Mouse (Mus musculus) lung, embryonic 15.5 days (tissue): Measurements from ENCODE around the gene Olfr213. TPM values are rescaled to one million over a fixed set of nuclear protein-coding genes. Genes with fewer than 3 reads are reported as not detected.
"Not testable (repeated sequence)": the region's sequence is repeated elsewhere in the genome, so short reads cannot be mapped to it uniquely, and the experiment has no call there.

ENCODE experiments used
- ATAC-seq: fragments of 200-750 bp; cut with Nextera tagmentation; 2 replicates; pipeline ENCODE4 v1.8.0; 2017; ENCODE audit warnings: moderate number of reproducible peaks, borderline replicate concordance; ENCODE audit not compliant: low FRiP score, low TSS enrichment; ENCODE audit errors: extremely low read depth
- H3K27ac ChIP-seq: fragments of 300-500 bp; sonication (generic); 2 replicates; pipeline ENCODE4 v1.5.1; 2015; ENCODE audit warnings: moderate library complexity, mild to moderate bottlenecking, inconsistent platforms
- H3K27me3 ChIP-seq: fragments of 300-500 bp; sonication (generic); 2 replicates; pipeline ENCODE4 v1.6.1; 2015; ENCODE audit warnings: inconsistent platforms
- H3K36me3 ChIP-seq: fragments of 300-500 bp; sonication (generic); 2 replicates; pipeline ENCODE4 v1.6.1; 2015; ENCODE audit warnings: inconsistent platforms
- H3K4me1 ChIP-seq: fragments of 300-500 bp; sonication (generic); 2 replicates; pipeline ENCODE4 v1.6.1; 2015; ENCODE audit warnings: inconsistent platforms
- H3K4me2 ChIP-seq: fragments of 300-500 bp; sonication (generic); 2 replicates; pipeline ENCODE4 v1.6.1; 2015; ENCODE audit warnings: inconsistent platforms, mild to moderate bottlenecking, moderate library complexity
- H3K4me3 ChIP-seq: fragments of 300-500 bp; sonication (generic); 2 replicates; pipeline ENCODE4 v1.5.1; 2015; ENCODE audit warnings: mild to moderate bottlenecking, inconsistent platforms
- H3K9ac ChIP-seq: fragments of 300-500 bp; sonication (generic); 2 replicates; pipeline ENCODE4 v1.6.1; 2015; ENCODE audit warnings: inconsistent platforms
- H3K9me3 ChIP-seq: fragments of 300-500 bp; sonication (generic); 2 replicates; pipeline ENCODE4 v1.6.1; 2016; ENCODE audit warnings: inconsistent platforms
- WGBS: fragments of 180-500 bp; shearing (Covaris S2); methylation state at CpG from one replicate; pipeline ENCODE4 v1.1.7; 2015; 5-methylcytosine and 5-hydroxymethylcytosine counted together
- polyA plus RNA-seq: library from polyadenylated mRNA; unstranded; fragments of >200 nt; fragmentation: Nextera tagmentation; extraction: Ambion mirVana; gene quantifications from 2 replicates; pipeline ENCODE4 v1.2.1, GENCODE M21; 2015

The Olfr213 gene
- not detected in 2 replicates for polyA plus RNA-seq

DNA sequence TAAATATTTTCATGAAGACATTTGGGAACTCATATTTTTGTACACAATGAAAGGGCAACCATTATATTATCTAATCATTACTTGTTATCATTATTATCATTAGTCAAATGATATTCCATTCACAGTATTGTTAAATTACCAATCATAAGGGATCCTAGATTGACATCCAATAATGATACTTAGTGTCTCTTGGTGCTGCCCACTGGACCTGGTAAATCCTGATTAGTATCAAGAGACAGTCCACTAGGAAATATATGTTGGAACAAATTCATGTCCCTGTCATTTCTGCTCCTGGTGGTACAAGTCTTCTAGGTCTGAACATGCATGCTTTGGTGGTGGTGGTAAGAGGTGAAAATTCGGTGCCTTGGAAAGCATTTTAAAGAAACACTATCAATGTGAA is at the start of gene Olfr213:
Gene Olfr213, plus strand, starts transcription at position 301 of the 400 bp plus-strand sequence.
- Histone ChIP-seq H3K4me3 (no peak within 1 kb of the TSS), H3K4me2 (no peak within 1 kb of the TSS), H3K27ac (no peak within 1 kb of the TSS), H3K27me3 (no peaks in the 10 kb centered on the region), H3K9ac (no peak within 1 kb of the TSS), H3K36me3 (no peaks in the 10 kb centered on the region), H3K9me3 (no peaks in the 10 kb centered on the region), H3K4me1 (no peaks in the 10 kb centered on the region)
- ATAC-seq, result no peak
- WGBS, result 63% methylated on average over 1 of the region's 1 CpGs

DNA sequence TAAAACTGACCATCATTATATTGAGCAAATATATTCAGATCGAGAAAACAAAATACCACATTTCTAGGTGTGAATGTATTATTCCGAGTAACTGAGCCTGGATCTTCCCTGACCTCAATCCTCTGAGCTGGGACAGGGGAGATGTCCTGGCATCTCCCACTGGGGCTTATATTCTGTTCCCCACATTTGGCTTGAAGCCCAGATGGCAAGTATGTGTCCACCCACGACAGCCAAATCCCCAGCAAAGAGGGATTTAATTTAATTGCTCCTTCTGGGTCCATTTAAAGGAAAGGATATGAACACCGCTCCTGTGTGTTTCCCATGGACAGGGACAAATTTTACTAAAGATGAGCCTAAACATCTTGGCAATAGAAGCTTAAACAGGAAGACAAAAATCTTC is 49.5 kb upstream of the Olfr213 start, which contains the start of gene Olfr211:
Gene Olfr211, plus strand, starts transcription at position 301 of the 400 bp plus-strand sequence.
- Histone ChIP-seq H3K4me3 (no peak within 1 kb of the TSS), H3K27me3 (no peaks in the 10 kb centered on the region), H3K9me3 (no peaks in the 10 kb centered on the region), H3K9ac (no peak within 1 kb of the TSS), H3K4me2 (no peak within 1 kb of the TSS), H3K36me3 (no peaks in the 10 kb centered on the region), H3K4me1 (no peaks in the 10 kb centered on the region), H3K27ac (no peak within 1 kb of the TSS)
- no peak for ATAC-seq
- WGBS, result 69% methylated on average over 4 of the region's 4 CpGs

DNA sequence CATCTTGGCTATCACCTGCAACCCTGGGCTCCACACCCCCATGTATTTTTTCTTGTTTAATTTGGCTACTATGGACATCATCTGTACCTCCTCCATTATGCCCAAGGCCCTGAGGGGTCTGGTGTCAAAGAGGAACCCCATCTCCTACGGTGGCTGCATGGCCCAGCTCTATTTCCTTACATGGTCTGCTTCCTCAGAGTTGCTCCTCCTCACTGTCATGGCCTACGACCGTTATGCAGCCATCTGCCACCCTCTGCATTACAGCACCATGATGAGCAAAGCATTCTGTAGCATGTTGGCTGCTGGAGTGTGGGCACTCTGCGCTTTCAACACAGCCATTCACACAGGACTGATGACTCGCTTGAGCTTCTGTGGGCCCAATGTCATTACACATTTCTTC is 44.5 kb upstream of the Olfr213 start:
- Histone ChIP-seq H3K4me2 (no peak overlapping the region), H3K27ac (no peak overlapping the region), H3K4me3 (no peak overlapping the region), H3K9ac (no peak overlapping the region), H3K36me3 (no peaks in the 10 kb centered on the region), H3K4me1 (no peaks in the 10 kb centered on the region), H3K27me3 (no peaks in the 10 kb centered on the region), H3K9me3 (no peaks in the 10 kb centered on the region)
- WGBS, result 83% methylated on average over 5 of the region's 5 CpGs
- no peak for ATAC-seq

DNA sequence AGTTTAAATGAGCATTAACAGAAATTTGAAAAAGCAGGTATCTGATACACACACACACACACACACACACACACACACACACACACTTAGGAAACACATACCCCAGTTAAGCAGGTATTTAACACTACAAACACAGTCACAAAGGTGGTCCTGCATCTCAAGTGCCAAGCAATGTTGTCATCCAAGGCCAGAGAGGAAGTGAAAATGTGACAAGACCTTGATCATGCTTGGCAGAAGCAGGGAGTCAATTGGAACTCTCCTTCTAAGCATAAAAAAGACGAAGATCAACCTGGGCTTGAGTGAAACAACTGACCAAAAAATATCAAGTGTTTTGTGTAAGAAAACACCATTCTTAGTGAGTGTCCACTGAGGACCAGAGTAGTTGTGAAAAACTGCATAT is 42.3 kb upstream of the Olfr213 start:
- no peak for ATAC-seq
- 67% methylated on average over 1 of the region's 1 CpGs for WGBS
- H3K4me1 ChIP-seq, result no peaks in the 10 kb centered on the region

DNA sequence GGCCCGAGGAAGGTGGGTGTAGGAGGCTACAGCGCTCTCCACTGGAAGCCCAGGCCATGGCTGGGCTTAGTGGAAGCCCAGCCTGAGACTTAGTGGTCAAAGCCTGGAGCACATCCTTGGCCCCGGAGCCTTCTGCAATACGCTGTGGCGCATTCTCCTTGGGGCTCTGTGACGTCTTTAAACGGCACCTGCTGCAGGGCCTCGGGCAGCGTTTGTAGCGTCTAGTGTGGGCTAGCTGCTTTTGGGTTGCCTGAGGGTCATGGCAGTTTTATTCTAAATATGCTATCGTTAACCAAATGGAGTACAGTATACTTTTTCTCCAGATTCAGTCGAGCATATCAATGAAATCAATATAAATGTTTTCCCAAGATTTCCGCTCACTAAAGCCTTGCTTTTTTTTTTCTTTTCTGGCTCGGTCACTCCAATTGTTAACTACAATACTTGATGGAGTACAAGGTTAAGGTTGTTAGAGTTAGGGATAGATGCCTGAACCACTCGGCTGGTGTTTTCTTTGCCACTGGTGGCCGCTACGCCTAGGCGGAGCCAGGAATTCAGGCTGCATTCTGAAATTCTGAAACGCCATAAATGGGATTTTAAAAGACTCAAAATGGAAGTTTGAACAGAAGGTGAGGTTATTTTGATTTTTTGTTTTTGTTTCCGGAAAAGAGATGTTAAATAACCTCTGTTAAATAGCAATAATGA is 31.8 kb upstream of the Olfr213 start, which contains the start of gene Olfr212:
Gene Olfr212, plus strand, starts transcription at position 215 of the 702 bp plus-strand sequence.
- ATAC-seq, result not testable (repeated sequence)
- WGBS, result 90% methylated on average over 20 of the region's 20 CpGs

More for the DNA sequence above, 42.3 kb upstream of the Olfr213 start:
- H3K9me3 ChIP-seq, result no peaks in the 10 kb centered on the region
- H3K36me3 ChIP-seq, result no peaks in the 10 kb centered on the region
- H3K4me2 ChIP-seq, result no peak overlapping the region
- H3K9ac ChIP-seq, result no peak overlapping the region
- H3K27me3 ChIP-seq, result no peaks in the 10 kb centered on the region
- no peak overlapping the region for H3K27ac ChIP-seq
- no peak overlapping the region for H3K4me3 ChIP-seq

DNA sequence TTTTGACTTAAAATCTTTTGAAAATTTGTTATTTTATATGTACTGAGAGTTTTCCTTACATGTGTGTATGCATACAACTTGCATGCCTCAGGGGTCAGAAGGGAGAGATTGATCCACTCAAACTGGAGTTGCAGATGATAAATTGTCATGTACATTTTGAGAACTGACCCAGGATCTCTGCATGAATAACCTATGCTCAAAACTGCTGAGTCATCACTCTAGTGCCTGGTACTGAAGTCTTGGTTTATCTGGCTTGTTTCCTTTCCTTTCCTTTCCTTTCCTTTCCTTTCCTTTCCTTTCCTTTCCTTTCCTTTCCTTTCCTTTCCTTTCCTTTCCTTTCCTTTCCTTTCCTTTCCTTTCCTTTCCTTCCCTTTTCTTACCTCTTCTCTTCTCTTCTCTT is 23.4 kb upstream of the Olfr213 start:
- H3K9me3 ChIP-seq, result no peaks in the 10 kb centered on the region
- ATAC-seq, result no peak
- H3K4me3 ChIP-seq, result no peak overlapping the region
- no peaks in the 10 kb centered on the region for H3K4me1 ChIP-seq
- H3K4me2 ChIP-seq, result no peak overlapping the region
- H3K9ac ChIP-seq, result no peak overlapping the region
- H3K36me3 ChIP-seq, result no peaks in the 10 kb centered on the region
- no peak overlapping the region for H3K27ac ChIP-seq
- no peaks in the 10 kb centered on the region for H3K27me3 ChIP-seq

More for the DNA sequence above, 31.8 kb upstream of the Olfr213 start, which contains the start of gene Olfr212:
- H3K9ac ChIP-seq, H3K4me2 ChIP-seq, H3K27me3 ChIP-seq, H3K27ac ChIP-seq, H3K36me3 ChIP-seq, H3K9me3 ChIP-seq, H3K4me1 ChIP-seq, H3K4me3 ChIP-seq: not testable (repeated sequence)

DNA sequence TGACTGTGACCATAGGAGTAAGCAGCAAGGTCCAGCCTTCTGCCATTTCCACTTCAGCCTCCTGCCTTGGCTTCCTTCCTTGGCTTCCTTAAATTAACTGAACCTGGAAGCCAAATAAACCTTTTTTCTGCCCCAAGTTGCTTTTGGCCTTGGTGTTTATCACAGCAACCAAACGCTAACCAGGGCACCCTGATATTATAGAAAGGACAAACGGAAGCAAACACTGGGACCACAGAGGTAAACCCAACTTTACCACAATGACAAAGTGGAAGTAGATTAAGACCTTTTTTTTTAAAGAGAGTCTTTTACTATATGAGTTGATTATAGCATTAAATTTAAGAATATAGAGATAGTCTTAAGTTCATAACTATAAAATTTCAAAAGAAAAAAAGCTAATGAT is 4.2 kb downstream of the Olfr213 start:
- Histone ChIP-seq H3K4me3 (no peak overlapping the region), H3K4me2 (no peak overlapping the region), H3K27ac (no peak overlapping the region), H3K36me3 (no peaks in the 10 kb centered on the region), H3K27me3 (no peaks in the 10 kb centered on the region), H3K4me1 (no peaks in the 10 kb centered on the region), H3K9me3 (no peaks in the 10 kb centered on the region), H3K9ac (no peak overlapping the region)
- 79% methylated on average over 2 of the region's 2 CpGs for WGBS
- no peak for ATAC-seq

DNA sequence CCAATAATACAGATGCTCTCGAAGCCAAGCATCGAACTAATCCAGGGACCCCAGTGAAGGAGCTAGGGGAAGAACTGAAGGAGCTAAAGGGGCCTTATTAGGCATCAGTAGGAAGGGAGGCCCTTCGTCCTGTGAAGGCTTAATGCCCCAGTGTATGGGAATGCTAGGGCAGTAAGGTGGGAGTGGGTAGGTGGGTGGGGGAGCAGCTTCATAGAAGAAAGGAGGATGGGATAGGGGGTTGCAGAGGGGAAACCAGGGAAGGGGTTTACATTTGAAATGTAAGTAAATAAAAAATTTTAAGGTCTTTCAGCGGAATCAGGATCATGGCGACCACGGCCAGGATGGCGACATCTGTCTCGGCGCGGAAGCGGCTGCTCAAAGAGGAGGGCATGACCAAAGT is 12.6 kb downstream of the Olfr213 start, which contains the start of gene Gm5580:
Gene Gm5580, plus strand, starts transcription at position 301 of the 400 bp plus-strand sequence.
- not testable (repeated sequence) for H3K27me3 ChIP-seq, ATAC-seq, H3K36me3 ChIP-seq, H3K4me1 ChIP-seq, H3K9ac ChIP-seq, H3K9me3 ChIP-seq, H3K27ac ChIP-seq, H3K4me2 ChIP-seq, H3K4me3 ChIP-seq
- WGBS, result 92% methylated on average over 11 of the region's 11 CpGs

DNA sequence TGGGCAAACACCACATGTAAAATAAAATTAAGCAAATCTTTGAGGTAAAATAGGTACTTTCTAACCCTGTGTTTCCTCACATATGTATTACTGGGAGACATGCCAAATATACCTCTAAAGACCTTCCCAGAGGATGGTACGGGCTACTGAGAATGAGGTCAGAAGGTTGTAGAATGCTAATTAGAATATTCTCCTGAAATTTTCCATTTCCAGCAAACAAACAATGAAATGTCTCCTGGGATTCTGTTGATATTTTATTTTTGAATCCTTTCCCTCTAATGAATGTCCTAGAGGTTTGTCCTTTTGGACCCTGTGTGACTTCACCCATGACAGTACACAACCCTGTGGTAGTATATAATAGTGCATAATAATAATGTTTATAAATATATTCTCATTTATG is 15.7 kb downstream of the Olfr213 start, which contains the start of gene Olfr214:
Gene Olfr214, plus strand, starts transcription at position 301 of the 400 bp plus-strand sequence.
- H3K27ac ChIP-seq, result no peak within 1 kb of the TSS
- H3K27me3 ChIP-seq, result no peaks in the 10 kb centered on the region
- no peak within 1 kb of the TSS for H3K9ac ChIP-seq
- H3K4me2 ChIP-seq, result no peak within 1 kb of the TSS
- no peaks in the 10 kb centered on the region for H3K36me3 ChIP-seq
- H3K4me1 ChIP-seq, result no peaks in the 10 kb centered on the region
- no peak within 1 kb of the TSS for H3K4me3 ChIP-seq
- ATAC-seq, result no peak
- 72% methylated on average over 1 of the region's 1 CpGs for WGBS
- H3K9me3 ChIP-seq, result no peaks in the 10 kb centered on the region

DNA sequence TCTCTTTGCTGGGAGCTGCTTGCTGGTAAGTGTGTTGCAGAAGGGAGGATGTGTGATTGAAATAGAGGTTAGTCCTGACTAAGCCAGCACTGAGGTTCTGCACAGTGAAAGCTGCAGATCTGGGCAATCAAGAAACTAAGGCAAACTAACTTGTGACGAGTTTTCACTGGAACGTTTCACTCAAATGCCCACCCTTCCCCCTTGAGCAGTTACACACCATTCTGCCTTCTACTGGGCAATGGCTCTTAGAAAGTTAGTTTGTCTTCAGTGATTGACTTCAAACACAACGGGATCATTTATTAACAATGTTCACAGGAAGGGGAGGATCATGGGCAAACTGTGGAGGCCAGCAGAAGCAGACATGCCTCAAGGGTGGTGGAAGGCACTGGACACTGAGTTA is 16.7 kb downstream of the Olfr213 start:
- Histone ChIP-seq H3K4me2 (no peak overlapping the region), H3K9ac (no peak overlapping the region), H3K27me3 (no peaks in the 10 kb centered on the region), H3K4me3 (no peak overlapping the region), H3K36me3 (no peaks in the 10 kb centered on the region), H3K27ac (no peak overlapping the region), H3K9me3 (no peaks in the 10 kb centered on the region), H3K4me1 (no peaks in the 10 kb centered on the region)
- no peak for ATAC-seq
- 50% methylated on average over 3 of the region's 3 CpGs for WGBS

DNA sequence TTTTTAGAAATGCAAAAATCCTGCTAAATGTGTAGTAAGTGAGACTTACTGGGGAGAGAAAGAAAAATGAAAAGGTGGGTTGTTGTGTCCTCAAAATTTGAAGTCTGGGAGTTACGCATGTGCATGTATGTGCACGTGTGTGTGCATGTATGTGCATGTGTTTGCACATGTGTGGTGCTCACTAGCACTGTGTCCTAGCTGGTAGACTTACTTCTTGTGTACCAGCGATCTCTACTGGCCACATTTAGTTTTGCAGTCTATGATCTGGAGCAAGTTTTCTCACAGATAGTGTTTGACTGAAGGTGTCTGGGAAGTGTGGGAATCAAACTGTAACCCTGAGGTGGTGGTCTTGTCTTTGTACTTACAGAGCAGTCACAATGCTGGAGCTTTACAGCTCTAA is 31.6 kb downstream of the Olfr213 start:
- H3K4me1 ChIP-seq, result no peaks in the 10 kb centered on the region
- H3K36me3 ChIP-seq, result no peaks in the 10 kb centered on the region
- H3K27ac ChIP-seq, result no peak overlapping the region
- 26% methylated on average over 3 of the region's 3 CpGs for WGBS
- H3K9me3 ChIP-seq, result no peaks in the 10 kb centered on the region
- H3K9ac ChIP-seq, result no peak overlapping the region
- H3K27me3 ChIP-seq, result no peaks in the 10 kb centered on the region
- H3K4me2 ChIP-seq, result no peak overlapping the region
- no peak for ATAC-seq
- no peak overlapping the region for H3K4me3 ChIP-seq

DNA sequence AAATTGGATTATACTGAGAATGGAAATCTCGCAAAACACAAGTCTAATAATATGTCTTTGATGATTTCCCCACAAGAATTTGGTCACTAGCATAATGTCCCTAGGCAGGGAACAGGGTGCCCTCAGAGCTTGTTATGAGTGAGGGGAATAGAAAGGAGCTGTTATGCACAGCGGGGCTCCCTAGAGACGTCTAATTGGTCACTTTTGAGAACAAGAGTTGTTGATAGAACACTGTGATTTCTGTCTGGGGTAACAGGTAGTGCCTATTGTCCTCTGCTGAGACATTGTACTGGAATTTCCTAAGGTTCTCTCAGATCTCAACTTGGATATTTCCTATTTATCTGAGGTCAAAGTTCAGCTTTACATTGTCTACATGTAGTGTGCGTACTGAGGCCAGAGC is 45.8 kb downstream of the Olfr213 start, which contains the start of gene Olfr215:
Gene Olfr215, minus strand, starts transcription at position 101 of the 400 bp plus-strand sequence.
- no peak within 1 kb of the TSS for H3K4me2 ChIP-seq
- WGBS, result 70% methylated on average over 4 of the region's 4 CpGs
- no peaks in the 10 kb centered on the region for H3K36me3 ChIP-seq
- H3K27me3 ChIP-seq, result no peaks in the 10 kb centered on the region
- no peak within 1 kb of the TSS for H3K4me3 ChIP-seq
- no peak within 1 kb of the TSS for H3K27ac ChIP-seq
- ATAC-seq, result no peak
- no peaks in the 10 kb centered on the region for H3K9me3 ChIP-seq
- H3K9ac ChIP-seq, result no peak within 1 kb of the TSS
- H3K4me1 ChIP-seq, result no peaks in the 10 kb centered on the region
